Mouse (Mus musculus) mesoderm, embryonic 11.5 days (tissue): ENCODE results near the gene Drd3.
A peak's percentile ranks its signal among the peaks of the same experiment; 100 is the strongest.

Experiments used
- DNase-seq: peaks from one replicate; pipeline ENCODE4 v3.0.0-alpha.2; 2012; ENCODE audit warnings: low read depth, low spot score

Gene Drd3

GRCm38 (mm10) chr16:43753751-43754150 is at the start of gene Drd3:
Gene Drd3, plus strand, starts transcription at chr16:43754026.
- DNase-seq = peak; percentile 36

- no peak for DNase-seq
Observed at GRCm38 (mm10) chr16:43708335-43709061, 45.3 kb upstream of the Drd3 start.

GRCm38 (mm10) chr16:43709062-43709413 is 44.8 kb upstream of the Drd3 start:
- no peak for DNase-seq

GRCm38 (mm10) chr16:43709432-43710133 is 44.2 kb upstream of the Drd3 start:
- no peak for DNase-seq

GRCm38 (mm10) chr16:43710134-43710475 is 43.7 kb upstream of the Drd3 start:
- no peak for DNase-seq

GRCm38 (mm10) chr16:43710651-43711050 is 43.2 kb upstream of the Drd3 start:
- DNase-seq = no peak

GRCm38 (mm10) chr16:43711361-43711760 is 42.5 kb upstream of the Drd3 start:
- no peak for DNase-seq

GRCm38 (mm10) chr16:43724444-43724843 is 29.4 kb upstream of the Drd3 start:
- DNase-seq = no peak

GRCm38 (mm10) chr16:43729506-43730221 is 24.2 kb upstream of the Drd3 start:
- DNase-seq = no peak

GRCm38 (mm10) chr16:43730281-43730680 is 23.5 kb upstream of the Drd3 start:
- DNase-seq = no peak

GRCm38 (mm10) chr16:43732496-43732895 is 21.3 kb upstream of the Drd3 start:
- DNase-seq = no peak

- no peak for DNase-seq
Observed at GRCm38 (mm10) chr16:43732900-43733299, 20.9 kb upstream of the Drd3 start.

- no peak for DNase-seq
Observed at GRCm38 (mm10) chr16:43737933-43738332, 15.9 kb upstream of the Drd3 start.

- DNase-seq = no peak
Observed at GRCm38 (mm10) chr16:43740936-43741335, 12.9 kb upstream of the Drd3 start.

GRCm38 (mm10) chr16:43748424-43748823 is 5.4 kb upstream of the Drd3 start:
- no peak for DNase-seq

- no peak for DNase-seq
Observed at GRCm38 (mm10) chr16:43752900-43753299, 926 bp upstream of the Drd3 start.

- DNase-seq = no peak
Observed at GRCm38 (mm10) chr16:43772358-43772757, 18.5 kb downstream of the Drd3 start.

- DNase-seq = no peak
Observed at GRCm38 (mm10) chr16:43772766-43773165, 18.9 kb downstream of the Drd3 start.

GRCm38 (mm10) chr16:43773506-43773905 is 19.7 kb downstream of the Drd3 start:
- no peak for DNase-seq

- DNase-seq = no peak
Observed at GRCm38 (mm10) chr16:43776886-43777285, 23.1 kb downstream of the Drd3 start.

GRCm38 (mm10) chr16:43799541-43799940 is 45.7 kb downstream of the Drd3 start:
- DNase-seq = no peak

- peak; percentile 49 for DNase-seq
Observed at GRCm38 (mm10) chr16:43800119-43800721, 46.4 kb downstream of the Drd3 start.
